Mouse (Mus musculus) MEL-GATA-1-ER (cell line): ENCODE measurements at regions not wholly inside any gene's neighbourhood (a gene's known extent, or its start where the extent isn't known, plus 50 kb on each side); places are given as distances from the start of the nearest gene placed in this dataset.

Experiments
- DNase-seq: peaks from one replicate; pipeline ENCODE4 v3.0.0-alpha.2; 2012; ENCODE audit warnings: low read depth; ENCODE audit errors: extremely low read depth

DNA sequence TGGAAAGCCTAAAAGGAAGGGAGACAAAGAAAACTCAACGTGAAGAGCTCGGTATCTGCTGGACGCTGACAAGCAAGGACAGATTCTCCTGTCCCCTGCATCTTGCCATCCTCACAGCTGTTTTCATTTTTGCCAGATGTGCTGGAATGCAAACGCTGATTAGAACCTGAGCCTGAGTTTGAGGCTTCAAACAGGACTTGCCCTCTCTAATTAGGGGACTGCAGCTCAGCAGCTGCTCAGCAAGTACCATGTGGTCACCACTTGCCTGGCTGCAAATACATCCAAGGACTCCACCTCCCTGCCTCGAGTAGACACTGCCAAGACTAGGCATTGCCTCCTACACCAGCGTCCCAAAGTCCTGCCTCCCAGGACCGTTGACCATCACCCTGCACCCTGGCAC is 140.7 kb downstream of the Cdc5l start:
- DNase-seq: no peak

- DNase-seq: no peak
These were observed 142.5 kb downstream of the Cdc5l start for GRCm38 (mm10) chr17:45291052-45291451.

DNA sequence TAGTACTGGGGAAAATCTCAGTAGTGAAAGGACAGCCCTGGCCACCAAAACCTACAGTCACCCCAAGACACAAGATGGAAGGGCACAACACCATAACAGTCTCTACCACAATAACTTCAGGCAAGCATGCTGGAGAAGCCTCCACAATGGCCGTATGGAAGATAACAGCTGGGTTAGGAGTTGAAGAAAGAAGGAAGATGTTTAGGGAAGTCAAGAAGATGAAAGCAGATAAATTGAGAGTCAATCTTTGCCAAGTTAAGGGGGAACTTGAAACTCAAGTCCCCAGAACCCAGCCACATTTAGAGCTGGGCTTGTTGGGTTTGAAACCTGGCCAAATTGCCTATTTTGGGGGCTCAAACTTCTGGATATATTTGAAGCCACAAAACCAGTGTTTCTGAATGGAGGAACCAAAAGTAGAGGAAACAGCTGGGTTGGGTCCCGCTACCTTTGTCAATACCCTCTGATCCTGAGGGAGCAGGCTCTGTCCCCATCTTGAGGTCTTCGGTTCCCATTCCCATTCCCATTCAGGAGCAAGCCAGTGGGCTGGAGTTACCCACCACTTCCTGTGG is 147.8 kb downstream of the Cdc5l start:
- DNase-seq: peak; percentile 22

GRCm38 (mm10) chr17:45281554-45281953 is 152.0 kb downstream of the Cdc5l start:
- DNase-seq: no peak

GRCm38 (mm10) chr17:45279811-45280205 is 153.7 kb downstream of the Cdc5l start:
- DNase-seq: no peak

DNA sequence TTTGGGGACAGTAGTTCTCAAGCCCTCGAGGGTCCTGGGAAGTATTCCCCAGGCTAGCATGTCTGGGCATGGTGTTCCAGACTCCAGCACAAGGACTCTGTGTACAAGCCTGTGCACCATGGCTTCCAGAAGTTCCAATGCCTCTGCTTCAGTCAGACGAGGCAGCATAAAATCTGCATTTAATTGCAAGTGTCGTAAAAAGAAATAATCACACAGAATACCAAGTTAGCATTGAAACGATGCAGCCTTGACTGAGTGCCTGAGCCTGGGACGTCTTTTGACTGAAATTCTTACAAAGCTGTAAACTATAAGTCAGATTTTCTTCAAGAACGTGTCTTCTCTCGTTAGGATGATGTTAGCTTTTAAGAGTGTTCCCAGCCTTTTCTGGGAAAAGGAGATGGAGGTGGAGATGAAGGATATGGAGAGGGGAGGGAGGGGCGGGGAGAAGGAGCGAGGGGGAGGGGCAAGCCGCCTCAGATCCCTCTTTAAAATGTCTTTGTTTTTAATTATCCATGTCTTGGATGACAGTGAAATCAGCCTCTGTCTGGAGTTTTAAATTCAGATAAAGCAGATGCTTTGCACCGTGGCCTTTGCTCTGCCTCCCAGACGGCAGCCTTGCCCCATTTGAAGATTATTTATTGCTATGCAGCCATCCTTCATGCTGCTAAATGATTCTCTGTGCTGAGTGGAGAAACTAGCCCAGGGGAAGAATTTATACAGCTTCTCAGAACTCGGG is 154.3 kb downstream of the Cdc5l start:
- no peak for DNase-seq

- no peak for DNase-seq
These were observed 156.0 kb downstream of the Cdc5l start for GRCm38 (mm10) chr17:45277516-45277915.

GRCm38 (mm10) chr17:45276686-45277405 is 156.7 kb downstream of the Cdc5l start:
- no peak for DNase-seq

DNA sequence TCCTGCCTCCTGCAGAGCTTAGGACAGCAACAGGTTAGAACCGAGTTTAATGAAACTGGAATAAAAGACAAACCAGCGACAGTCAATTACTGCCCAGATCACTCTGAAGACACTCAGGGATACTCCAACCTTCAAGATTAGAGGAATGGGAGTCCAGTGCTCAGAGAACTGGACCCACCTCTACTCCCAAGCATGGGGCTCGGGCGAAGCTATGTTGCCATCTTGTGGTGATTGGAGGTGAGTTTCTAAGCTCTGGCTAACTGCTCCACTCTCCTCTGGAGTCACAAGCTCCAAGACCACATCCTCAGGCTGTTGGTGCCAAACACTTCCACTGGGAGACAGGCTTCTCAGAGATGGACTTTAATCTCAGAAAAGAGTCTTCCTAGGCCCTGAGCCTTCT is 158.6 kb downstream of the Cdc5l start:
- DNase-seq: no peak

GRCm38 (mm10) chr17:45266776-45267175 is 166.8 kb downstream of the Cdc5l start:
- DNase-seq: no peak

- no peak for DNase-seq
These were observed 167.9 kb downstream of the Cdc5l start for GRCm38 (mm10) chr17:45265587-45265986.

- no peak for DNase-seq
These were observed 169.1 kb downstream of the Cdc5l start for GRCm38 (mm10) chr17:45264434-45264833.

DNA sequence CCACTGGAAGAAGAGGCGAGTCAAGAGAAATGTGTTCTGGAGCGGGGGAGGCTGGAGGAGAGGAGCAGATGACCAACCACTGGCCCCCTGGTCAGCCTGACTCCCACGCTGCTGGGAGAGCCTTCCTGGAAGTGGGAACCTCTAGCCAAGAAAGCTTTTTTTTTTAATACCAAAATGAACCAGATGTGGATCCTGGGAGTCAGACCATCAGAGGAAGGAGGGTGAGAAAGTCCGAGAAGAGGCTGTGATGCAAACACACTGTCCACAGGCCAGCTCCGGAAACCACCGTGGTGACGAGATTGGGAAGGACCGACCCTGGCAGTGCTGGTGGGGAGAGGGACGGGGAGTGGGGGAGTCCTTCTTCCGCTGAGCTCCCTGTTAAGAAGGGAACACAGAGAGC is 173.1 kb downstream of the Cdc5l start:
- no peak for DNase-seq

GRCm38 (mm10) chr17:45258007-45258406 is 175.5 kb downstream of the Cdc5l start:
- DNase-seq: peak; percentile 10

- no peak for DNase-seq
These were observed 180.8 kb downstream of the Cdc5l start for GRCm38 (mm10) chr17:45252593-45253230.

GRCm38 (mm10) chr17:45251034-45251730 is 182.4 kb downstream of the Cdc5l start:
- no peak for DNase-seq

GRCm38 (mm10) chr17:45250450-45250849 is 183.1 kb downstream of the Cdc5l start:
- DNase-seq: no peak

- no peak for DNase-seq
These were observed 186.1 kb downstream of the Cdc5l start for GRCm38 (mm10) chr17:45247142-45248137.

GRCm38 (mm10) chr17:45244870-45245269 is 188.7 kb downstream of the Cdc5l start:
- no peak for DNase-seq

DNA sequence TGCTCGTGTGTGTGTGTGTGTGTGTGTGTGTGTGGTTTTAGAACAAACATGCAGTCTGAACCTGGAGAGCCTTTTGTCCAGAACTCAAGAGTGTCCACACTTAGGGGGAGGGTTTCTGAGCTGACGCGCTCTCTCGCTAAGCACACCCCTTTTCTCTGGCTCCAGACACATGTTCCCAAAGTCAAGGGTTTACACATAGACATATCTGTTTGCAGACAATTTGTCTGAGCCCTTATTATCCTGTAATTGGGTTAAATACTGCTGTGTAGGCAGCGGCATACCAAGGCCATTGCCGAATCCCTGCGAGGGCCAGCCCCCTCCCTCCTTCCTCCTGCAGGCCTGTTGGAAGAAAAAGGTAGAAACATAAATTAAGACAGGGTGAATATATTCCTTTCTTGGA is 190.4 kb downstream of the Cdc5l start:
- no peak for DNase-seq
